Mouse (Mus musculus) lung, embryonic 16.5 days (tissue): ENCODE data around the gene Adgrl2. TPM values are rescaled to one million over a fixed set of nuclear protein-coding genes. Genes with fewer than 3 reads are reported as not detected.

Experiments
- ATAC-seq: fragments of 200-750 bp; cut with Nextera tagmentation; 2 replicates; pipeline ENCODE4 v1.8.0; 2017; ENCODE audit warnings: low read depth, mild to moderate bottlenecking, moderate library complexity
- H3K27ac ChIP-seq: fragments of 300-500 bp; sonication (generic); 2 replicates; pipeline ENCODE4 v1.5.1; 2014; ENCODE audit warnings: mild to moderate bottlenecking, control low read depth, low read length
- H3K27me3 ChIP-seq: fragments of 300-500 bp; sonication (generic); 2 replicates; pipeline ENCODE4 v1.6.1; 2014; ENCODE audit warnings: low read depth, low read length, mixed read lengths; ENCODE audit not compliant: control insufficient read depth, insufficient read depth
- H3K36me3 ChIP-seq: fragments of 300-500 bp; sonication (generic); 2 replicates; pipeline ENCODE4 v1.6.1; 2014; ENCODE audit warnings: low read length; ENCODE audit not compliant: control insufficient read depth, insufficient read depth
- H3K4me1 ChIP-seq: fragments of 300-500 bp; sonication (generic); replicated peaks from 2 replicates; pipeline ENCODE4 v1.6.1; 2014; ENCODE audit warnings: low read length, mixed read lengths; ENCODE audit not compliant: control insufficient read depth, insufficient read depth
- H3K4me2 ChIP-seq: fragments of 300-500 bp; sonication (generic); 2 replicates; pipeline ENCODE4 v1.6.1; 2014; ENCODE audit warnings: low read depth, low read length, control low read depth
- H3K4me3 ChIP-seq: fragments of 300-500 bp; sonication (generic); 2 replicates; pipeline ENCODE4 v1.5.1; 2014; ENCODE audit warnings: mild to moderate bottlenecking, low read length, control low read depth
- H3K9ac ChIP-seq: fragments of 300-500 bp; sonication (generic); 2 replicates; pipeline ENCODE4 v1.6.1; 2014; ENCODE audit warnings: low read length, control low read depth
- H3K9me3 ChIP-seq: fragments of 300-500 bp; sonication (generic); 2 replicates; pipeline ENCODE4 v1.6.1; 2016; ENCODE audit warnings: low read length; ENCODE audit not compliant: control insufficient read depth
- WGBS: fragments of 180-500 bp; shearing (Covaris S2); extraction: QIAGEN DNeasy Blood & Tissue Kit; methylation state at CpG from one replicate; pipeline ENCODE4 v1.1.7; 2014; 5-methylcytosine and 5-hydroxymethylcytosine counted together
- polyA plus RNA-seq: library from polyadenylated mRNA; unstranded; fragments of >200 nt; fragmentation: Nextera tagmentation; extraction: Ambion mirVana; gene quantifications from 2 replicates; pipeline ENCODE4 v1.2.1, GENCODE M21; 2015

Adgrl2 gene
- polyA plus RNA-seq, 1 experiment from 2014 or later = 51.1 TPM

DNA sequence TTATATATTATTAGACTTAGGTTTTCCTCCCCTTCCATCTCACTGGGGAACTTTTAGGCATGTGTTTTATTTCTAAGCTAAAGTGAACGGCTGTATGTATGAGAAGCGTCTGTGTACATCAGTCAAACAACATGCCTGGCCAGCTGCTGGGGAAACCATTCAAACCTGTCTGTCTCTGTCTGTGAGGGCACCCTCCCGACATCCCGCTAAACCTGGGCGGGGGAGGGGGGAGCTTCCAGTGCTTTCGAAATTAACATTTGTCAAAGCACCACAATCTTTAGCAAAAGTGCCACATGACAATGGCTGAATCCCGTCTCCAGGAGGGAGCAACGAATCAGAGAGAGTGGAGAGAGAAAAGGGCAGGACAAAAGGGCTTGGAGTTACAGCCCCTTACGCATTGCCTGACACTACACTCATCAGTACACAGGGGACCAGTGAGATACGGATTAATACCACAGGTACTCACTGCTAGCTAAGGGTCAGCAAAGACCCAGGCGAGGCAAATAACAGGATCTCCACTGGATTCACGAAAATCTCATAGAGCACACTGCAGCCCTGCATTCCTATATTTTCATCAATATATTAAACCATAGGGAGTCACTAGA, 135.9 kb downstream of the Adgrl2 start:
- Histone ChIP-seq H3K27ac (no peak overlapping the region), H3K4me2 (no peak overlapping the region), H3K36me3 (peaks cover 31% of the 10 kb centered on the region), H3K9me3 (no peaks in the 10 kb centered on the region), H3K4me3 (no peak overlapping the region), H3K27me3 (no peaks in the 10 kb centered on the region), H3K4me1 (peaks cover 6% of the 10 kb centered on the region), H3K9ac (no peak overlapping the region)
- ATAC-seq = no peak
- WGBS = 36% methylated on average over 12 of the region's 12 CpGs

DNA sequence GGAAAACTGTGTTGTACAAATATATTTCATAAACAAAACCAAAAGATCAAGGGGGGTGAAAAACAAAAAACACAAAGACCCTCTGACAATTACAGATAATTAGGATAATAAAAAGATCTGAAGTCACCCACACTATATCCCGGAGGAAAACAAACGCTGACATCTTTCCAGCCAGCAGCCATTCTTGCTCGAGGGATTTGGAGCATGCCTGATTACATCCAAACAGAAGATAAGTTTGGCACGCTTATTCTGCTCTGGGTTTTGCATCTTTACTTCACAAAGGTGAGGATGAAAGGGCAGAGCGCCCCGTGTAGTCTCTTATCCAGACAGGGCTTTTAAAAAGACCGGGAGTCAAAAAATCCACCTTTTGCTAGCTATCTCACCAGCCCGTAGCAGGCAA, 137.0 kb downstream of the Adgrl2 start:
- Histone ChIP-seq H3K27me3 (no peaks in the 10 kb centered on the region), H3K9ac (no peak overlapping the region), H3K36me3 (peaks cover 28% of the 10 kb centered on the region), H3K4me1 (peaks cover 6% of the 10 kb centered on the region), H3K9me3 (no peaks in the 10 kb centered on the region), H3K4me3 (no peak overlapping the region), H3K27ac (no peak overlapping the region), H3K4me2 (no peak overlapping the region)
- no peak for ATAC-seq
- WGBS = 44% methylated on average over 8 of the region's 8 CpGs

- 79% methylated on average over 12 of the region's 12 CpGs for WGBS
- Histone ChIP-seq H3K4me3 (no peak overlapping the region), H3K9me3 (no peaks in the 10 kb centered on the region), H3K27ac (no peak overlapping the region), H3K9ac (no peak overlapping the region), H3K4me2 (no peak overlapping the region), H3K27me3 (no peaks in the 10 kb centered on the region), H3K36me3 (peaks cover 25% of the 10 kb centered on the region), H3K4me1 (peaks cover 6% of the 10 kb centered on the region)
- no peak for ATAC-seq
Observed at GRCm38 (mm10) chr3:148852556-148852955, 137.8 kb downstream of the Adgrl2 start.

- 87% methylated on average over 4 of the region's 4 CpGs for WGBS
- peaks cover 6% of the 10 kb centered on the region for H3K4me1 ChIP-seq
- H3K9ac ChIP-seq = no peak overlapping the region
- no peak for ATAC-seq
- no peaks in the 10 kb centered on the region for H3K27me3 ChIP-seq
- no peak overlapping the region for H3K27ac ChIP-seq
- H3K36me3 ChIP-seq = peaks cover 31% of the 10 kb centered on the region
- H3K4me3 ChIP-seq = no peak overlapping the region
- no peak overlapping the region for H3K4me2 ChIP-seq
- no peaks in the 10 kb centered on the region for H3K9me3 ChIP-seq
Observed at GRCm38 (mm10) chr3:148850821-148851220, 139.5 kb downstream of the Adgrl2 start.

GRCm38 (mm10) chr3:148848366-148848765, 142.0 kb downstream of the Adgrl2 start:
- H3K27ac ChIP-seq = no peak overlapping the region
- H3K4me2 ChIP-seq = no peak overlapping the region
- no peaks in the 10 kb centered on the region; the same call in 1 of the 2 replicates for H3K4me1 ChIP-seq
- H3K9ac ChIP-seq = no peak overlapping the region
- ATAC-seq = no peak
- H3K27me3 ChIP-seq = no peaks in the 10 kb centered on the region
- H3K4me3 ChIP-seq = no peak overlapping the region
- H3K9me3 ChIP-seq = no peaks in the 10 kb centered on the region
- WGBS = 65% methylated on average over 2 of the region's 2 CpGs
- H3K36me3 ChIP-seq = peaks cover 34% of the 10 kb centered on the region

GRCm38 (mm10) chr3:148844182-148844581, 146.2 kb downstream of the Adgrl2 start:
- H3K4me1 ChIP-seq = 0 out of 2 replicates have a peak, but pooled peaks cover 2% of the 10 kb centered on the region
- H3K27me3 ChIP-seq = no peaks in the 10 kb centered on the region
- ATAC-seq = no peak
- no peak overlapping the region for H3K27ac ChIP-seq
- no peaks in the 10 kb centered on the region for H3K9me3 ChIP-seq
- H3K9ac ChIP-seq = no peak overlapping the region
- 76% methylated on average over 6 of the region's 6 CpGs for WGBS
- H3K4me3 ChIP-seq = no peak overlapping the region
- H3K36me3 ChIP-seq = peaks cover 15% of the 10 kb centered on the region
- no peak overlapping the region for H3K4me2 ChIP-seq

- 68% methylated on average over 7 of the region's 7 CpGs for WGBS
- H3K4me3 ChIP-seq = no peak overlapping the region
- no peak overlapping the region for H3K27ac ChIP-seq
- H3K9ac ChIP-seq = no peak overlapping the region
- H3K9me3 ChIP-seq = no peaks in the 10 kb centered on the region
- H3K4me1 ChIP-seq = 0 out of 2 replicates have a peak, but pooled peaks cover 2% of the 10 kb centered on the region
- no peak for ATAC-seq
- no peaks in the 10 kb centered on the region for H3K27me3 ChIP-seq
- H3K4me2 ChIP-seq = no peak overlapping the region
- peaks cover 21% of the 10 kb centered on the region for H3K36me3 ChIP-seq
Observed at GRCm38 (mm10) chr3:148842533-148842932, 147.8 kb downstream of the Adgrl2 start.

- 92% methylated on average over 13 of the region's 13 CpGs for WGBS
- Histone ChIP-seq H3K4me3 (no peak overlapping the region), H3K27ac (no peak overlapping the region), H3K27me3 (no peaks in the 10 kb centered on the region), H3K9ac (no peak overlapping the region), H3K4me2 (no peak overlapping the region), H3K36me3 (peaks cover 40% of the 10 kb centered on the region), H3K4me1 (0 out of 2 replicates have a peak, but pooled peaks cover 2% of the 10 kb centered on the region), H3K9me3 (no peaks in the 10 kb centered on the region)
- no peak for ATAC-seq
Observed at GRCm38 (mm10) chr3:148838835-148839296, 151.5 kb downstream of the Adgrl2 start.

DNA sequence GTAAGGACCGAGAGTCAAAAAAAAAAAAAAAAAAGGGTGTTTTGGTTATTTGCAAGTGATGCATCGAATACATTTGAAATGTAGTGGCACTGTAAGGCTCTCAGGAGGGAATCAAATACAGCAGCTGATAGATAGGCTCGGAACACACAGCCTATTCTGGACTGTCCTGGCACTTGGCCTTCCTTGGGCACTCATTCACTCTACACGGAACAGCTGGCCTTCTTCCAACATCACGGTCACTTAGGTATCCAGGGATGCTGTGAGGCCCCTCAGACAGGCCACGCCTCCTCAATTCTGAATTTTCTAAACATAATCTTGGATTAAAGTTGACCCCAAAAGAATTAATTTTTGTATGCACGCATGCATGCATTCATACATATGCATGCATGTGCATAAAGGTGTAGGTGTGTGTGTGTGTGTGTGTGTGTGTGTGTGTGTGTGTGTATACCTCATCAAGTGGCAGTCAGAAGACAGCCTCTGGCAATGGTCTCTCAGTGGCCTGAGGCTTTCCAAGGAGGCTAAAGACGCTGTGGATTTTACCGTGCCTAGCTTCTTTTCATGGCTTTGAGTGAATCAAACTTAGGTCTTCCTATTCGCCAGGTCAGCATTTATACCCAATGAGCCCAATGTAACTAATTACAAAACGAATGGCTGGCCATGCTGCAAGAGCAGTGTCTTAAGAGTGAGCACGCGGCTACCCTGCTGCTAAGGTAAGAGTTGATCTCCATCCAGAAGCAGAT, 152.1 kb downstream of the Adgrl2 start:
- no peak overlapping the region for H3K9ac ChIP-seq
- H3K27ac ChIP-seq = no peak overlapping the region
- H3K4me2 ChIP-seq = no peak overlapping the region
- ATAC-seq = no peak
- WGBS = 76% methylated on average over 13 of the region's 13 CpGs
- no peaks in the 10 kb centered on the region for H3K27me3 ChIP-seq
- peaks cover 46% of the 10 kb centered on the region for H3K36me3 ChIP-seq
- H3K9me3 ChIP-seq = no peaks in the 10 kb centered on the region
- no peak overlapping the region for H3K4me3 ChIP-seq
- 0 out of 2 replicates have a peak, but pooled peaks cover 2% of the 10 kb centered on the region for H3K4me1 ChIP-seq
